Mouse (Mus musculus) lung, embryonic 14.5 days (tissue): ENCODE measurements at regions not wholly inside any gene's neighbourhood (a gene's known extent, or its start where the extent isn't known, plus 50 kb on each side); places are given as distances from the start of the nearest gene placed in this dataset.
"Not testable (repeated sequence)": the region's sequence is repeated elsewhere in the genome, so short reads cannot be mapped to it uniquely, and the experiment has no call there.

Experiments used
- ATAC-seq: fragments of 200-750 bp; cut with Nextera tagmentation; 2 replicates; pipeline ENCODE4 v1.8.0; 2017; ENCODE audit warnings: mild to moderate bottlenecking, moderate TSS enrichment, moderate library complexity; ENCODE audit not compliant: insufficient read depth
- DNase-seq: peaks from one replicate; pipeline ENCODE4 v3.0.0-alpha.2; 2015
- H3K27ac ChIP-seq: fragments of 300-500 bp; sonication (generic); 2 replicates; pipeline ENCODE4 v1.5.1; 2014; ENCODE audit warnings: low read depth, mild to moderate bottlenecking, moderate library complexity
- H3K27me3 ChIP-seq: fragments of 300-500 bp; sonication (generic); 2 replicates; pipeline ENCODE4 v1.6.1; 2014; ENCODE audit warnings: low read length, control low read depth; ENCODE audit not compliant: insufficient read depth
- H3K36me3 ChIP-seq: fragments of 300-500 bp; sonication (generic); 2 replicates; pipeline ENCODE4 v1.6.1; 2014; ENCODE audit warnings: control low read depth; ENCODE audit not compliant: insufficient read depth
- H3K4me1 ChIP-seq: fragments of 300-500 bp; sonication (generic); 2 replicates; pipeline ENCODE4 v1.6.1; 2014; ENCODE audit warnings: antibody characterized with exemption, control low read depth; ENCODE audit not compliant: insufficient read depth
- H3K4me2 ChIP-seq: fragments of 300-500 bp; sonication (generic); 2 replicates; pipeline ENCODE4 v1.6.1; 2014; ENCODE audit warnings: mild to moderate bottlenecking
- H3K4me3 ChIP-seq: fragments of 300-500 bp; sonication (generic); 2 replicates; pipeline ENCODE4 v1.5.1; 2014; ENCODE audit warnings: low read depth, low read length
- H3K9ac ChIP-seq: fragments of 300-500 bp; sonication (generic); 2 replicates; pipeline ENCODE4 v1.6.1; 2014
- H3K9me3 ChIP-seq: fragments of 300-500 bp; sonication (generic); 2 replicates; pipeline ENCODE4 v1.6.1; 2016; ENCODE audit warnings: low read depth, low read length, control low read depth
- CTCF ChIP-seq: IDR thresholded peaks from 2 replicates; pipeline ENCODE4 v1.5.1; 2016; ENCODE audit warnings: antibody characterized with exemption, low read depth
- WGBS: fragments of 180-500 bp; shearing (Covaris S2); extraction: QIAGEN DNeasy Blood & Tissue Kit; methylation state at CpG from one replicate; pipeline ENCODE4 v1.1.7; 2014; 5-methylcytosine and 5-hydroxymethylcytosine counted together

DNA sequence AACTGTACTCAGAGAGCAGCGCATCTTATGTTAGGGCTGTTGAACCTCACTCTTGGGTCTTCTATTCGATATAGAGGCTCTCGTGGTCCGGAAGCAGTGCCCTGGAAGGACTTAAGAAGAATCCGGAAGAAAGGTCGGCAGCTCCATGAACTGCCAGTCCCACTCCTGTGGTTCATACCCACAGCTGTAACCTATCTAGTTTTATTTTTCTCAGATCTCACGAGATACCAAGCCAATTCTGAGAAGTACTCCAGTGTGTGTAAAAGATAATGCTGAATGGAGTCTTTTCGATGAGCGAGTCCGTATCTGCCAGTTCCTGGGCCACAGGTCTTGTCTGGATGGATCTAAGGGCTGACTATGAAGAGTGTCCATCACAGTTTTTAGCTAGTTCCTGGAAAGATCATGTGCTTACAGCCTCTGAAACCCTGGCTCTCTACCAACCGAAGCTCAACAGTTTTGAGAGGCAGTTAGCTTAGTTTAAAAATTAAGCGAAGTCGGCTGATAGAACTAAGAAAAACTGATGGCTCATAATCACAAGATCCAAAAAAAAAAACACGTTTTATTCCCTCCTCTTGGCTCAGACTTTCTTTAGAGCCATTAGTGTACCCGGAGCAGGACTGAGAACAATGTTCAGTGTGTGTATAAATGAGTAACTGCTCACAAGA is 86.5 kb upstream of the Abca1 start:
- DNase-seq (peak; percentile 37), ATAC-seq (no peak; the same call in 1 of the 2 replicates)
- H3K27me3 ChIP-seq, result no peaks in the 10 kb centered on the region
- no peak overlapping the region for H3K27ac ChIP-seq
- H3K4me1 ChIP-seq, result no peaks in the 10 kb centered on the region
- H3K36me3 ChIP-seq, result no peaks in the 10 kb centered on the region
- 69% methylated on average over 15 of the region's 15 CpGs for whole genome bisulfite sequencing
- H3K9me3 ChIP-seq, result no peaks in the 10 kb centered on the region
- H3K9ac ChIP-seq, result no peak overlapping the region
- no peak overlapping the region for H3K4me3 ChIP-seq
- H3K4me2 ChIP-seq, result no peak overlapping the region
- TF ChIP-seq CTCF, result no peak

DNA sequence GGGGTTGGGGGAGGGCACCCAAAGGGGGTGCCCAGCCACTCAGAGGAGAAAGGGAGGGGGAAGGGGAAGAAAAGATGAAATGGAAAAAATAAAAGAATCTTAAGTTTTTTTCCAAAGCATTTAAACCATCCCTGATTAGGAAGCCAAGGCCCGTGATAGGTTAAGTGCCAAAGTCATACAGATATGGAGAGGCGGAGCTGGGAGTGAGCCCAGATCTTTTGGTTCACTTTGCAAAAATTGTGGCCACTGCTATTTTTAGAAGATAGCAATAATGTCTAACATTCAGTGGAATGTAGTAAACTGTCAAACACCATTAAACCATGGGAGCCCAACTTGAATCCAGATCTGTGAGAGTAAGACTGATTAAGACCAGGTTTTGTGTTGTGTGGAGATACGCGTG is 85.9 kb upstream of the Abca1 start:
- no peak overlapping the region for H3K4me3 ChIP-seq
- H3K9me3 ChIP-seq, result no peaks in the 10 kb centered on the region
- WGBS, result 82% methylated on average over 4 of the region's 4 CpGs
- no peaks in the 10 kb centered on the region for H3K36me3 ChIP-seq
- TF ChIP-seq CTCF, result no peak
- no peaks in the 10 kb centered on the region for H3K4me1 ChIP-seq
- H3K27me3 ChIP-seq, result no peaks in the 10 kb centered on the region
- no peak overlapping the region for H3K4me2 ChIP-seq
- no peak overlapping the region for H3K9ac ChIP-seq
- H3K27ac ChIP-seq, result no peak overlapping the region
- ATAC-seq, result no peak
- peak; percentile 48 for DNase-seq

DNA sequence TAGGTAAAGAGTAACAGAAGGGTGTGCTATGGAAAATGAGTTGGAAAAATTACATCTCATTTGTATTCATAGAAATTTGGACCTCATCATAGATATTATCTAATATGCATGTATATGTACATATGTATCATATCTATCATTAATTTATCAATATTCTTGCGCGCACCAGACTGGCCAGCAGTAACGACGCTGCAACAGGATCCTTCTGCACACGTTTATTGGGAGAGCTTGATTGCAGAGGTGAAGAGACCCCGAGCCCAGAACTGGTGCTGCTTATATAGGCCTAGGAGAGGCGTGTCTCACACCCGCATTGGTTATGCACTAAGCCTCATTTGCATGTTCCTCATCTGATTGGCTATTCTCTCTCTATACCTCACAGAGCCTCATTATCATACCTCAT is 83.8 kb upstream of the Abca1 start:
- not testable (repeated sequence) for H3K27ac ChIP-seq, DNase-seq, ATAC-seq

DNA sequence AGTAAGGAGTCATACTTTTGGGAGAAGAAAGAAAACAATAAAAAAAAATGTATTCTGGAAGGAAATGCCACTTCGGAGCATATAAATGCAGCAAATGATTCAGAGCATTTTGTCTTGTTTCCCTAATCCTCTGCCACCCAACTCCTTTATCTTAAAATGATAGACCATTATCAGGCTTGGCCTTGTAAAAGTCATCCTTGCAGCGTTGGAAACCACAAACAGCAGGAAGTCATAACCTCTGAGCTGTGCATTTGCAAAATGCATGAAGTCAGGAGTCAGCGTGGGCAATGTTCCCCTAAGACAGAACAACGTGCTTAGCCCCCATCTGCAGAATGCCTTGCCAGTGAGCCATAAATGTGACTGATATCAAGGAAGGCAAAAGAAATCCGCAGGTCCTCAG is 80.2 kb upstream of the Abca1 start:
- 55% methylated on average over 5 of the region's 5 CpGs for WGBS

More for the DNA sequence above, 83.8 kb upstream of the Abca1 start:
- not testable (repeated sequence) for H3K4me3 ChIP-seq, H3K9me3 ChIP-seq, H3K36me3 ChIP-seq, H3K9ac ChIP-seq, H3K4me2 ChIP-seq, H3K4me1 ChIP-seq, H3K27me3 ChIP-seq
- WGBS, result 93% methylated on average over 8 of the region's 8 CpGs

DNA sequence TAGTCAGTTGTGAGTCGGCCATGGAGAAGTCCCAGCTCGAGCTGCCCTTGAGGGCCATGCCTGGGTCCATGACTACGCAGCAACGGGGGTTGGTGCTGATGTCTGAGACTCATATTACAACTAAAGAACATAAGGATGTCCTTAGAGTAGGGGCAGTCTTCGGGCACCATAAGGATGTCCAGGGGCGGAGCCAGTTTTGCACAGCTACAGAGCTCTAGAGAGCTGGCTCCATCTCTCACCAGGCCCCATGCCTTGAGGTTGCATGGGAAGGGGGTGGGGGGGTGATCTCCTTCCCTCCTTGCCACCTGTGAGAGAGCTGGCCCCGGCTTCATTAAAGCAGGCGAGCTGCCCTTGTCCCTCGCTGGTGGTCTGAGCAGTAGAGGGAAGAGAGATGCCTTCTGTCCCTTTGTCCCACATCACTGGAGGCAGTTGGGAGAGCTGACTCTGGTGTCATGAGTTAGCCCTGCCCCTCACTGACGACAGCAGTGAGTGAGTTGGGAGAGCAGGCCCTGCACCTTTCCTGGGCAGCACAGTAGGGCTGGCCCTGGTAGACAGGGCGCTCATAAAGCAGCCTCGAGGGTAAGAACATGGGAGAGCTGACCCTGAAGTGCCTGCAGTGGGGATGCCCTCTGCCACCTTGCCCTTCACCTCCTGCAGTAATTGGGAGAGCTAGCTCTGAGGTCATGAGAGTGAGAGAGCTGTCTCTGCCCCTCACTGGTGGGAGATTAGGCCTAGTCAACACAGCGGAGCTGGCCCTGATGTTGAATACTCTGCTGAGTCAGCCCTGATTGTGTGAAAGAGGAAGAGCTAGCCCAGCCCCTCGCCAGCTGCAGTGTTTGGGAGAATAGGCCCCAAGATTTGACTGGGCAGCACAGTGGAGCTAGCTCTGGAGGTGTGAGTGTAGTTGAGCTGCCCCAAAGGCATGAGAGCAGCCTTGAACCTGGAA is 78.9 kb upstream of the Abca1 start:
- Histone ChIP-seq H3K4me3 (no peak overlapping the region), H3K36me3 (no peaks in the 10 kb centered on the region), H3K9ac (no peak overlapping the region), H3K4me2 (no peak overlapping the region), H3K4me1 (no peaks in the 10 kb centered on the region), H3K27me3 (no peaks in the 10 kb centered on the region), H3K9me3 (no peaks in the 10 kb centered on the region), H3K27ac (no peak overlapping the region)
- ATAC-seq (0 out of 2 replicates have a peak, but pooled peaks have one; percentile 17), DNase-seq (no peak)
- TF ChIP-seq CTCF, result no peak
- 78% methylated on average over 14 of the region's 14 CpGs for WGBS

More for the DNA sequence above, 80.2 kb upstream of the Abca1 start:
- TF ChIP-seq CTCF, result no peak
- Histone ChIP-seq H3K36me3 (no peaks in the 10 kb centered on the region), H3K4me1 (no peaks in the 10 kb centered on the region), H3K27me3 (no peaks in the 10 kb centered on the region), H3K9me3 (no peaks in the 10 kb centered on the region), H3K9ac (no peak overlapping the region), H3K4me2 (no peak overlapping the region), H3K27ac (no peak overlapping the region), H3K4me3 (no peak overlapping the region)
- DNase-seq (no peak), ATAC-seq (no peak)

DNA sequence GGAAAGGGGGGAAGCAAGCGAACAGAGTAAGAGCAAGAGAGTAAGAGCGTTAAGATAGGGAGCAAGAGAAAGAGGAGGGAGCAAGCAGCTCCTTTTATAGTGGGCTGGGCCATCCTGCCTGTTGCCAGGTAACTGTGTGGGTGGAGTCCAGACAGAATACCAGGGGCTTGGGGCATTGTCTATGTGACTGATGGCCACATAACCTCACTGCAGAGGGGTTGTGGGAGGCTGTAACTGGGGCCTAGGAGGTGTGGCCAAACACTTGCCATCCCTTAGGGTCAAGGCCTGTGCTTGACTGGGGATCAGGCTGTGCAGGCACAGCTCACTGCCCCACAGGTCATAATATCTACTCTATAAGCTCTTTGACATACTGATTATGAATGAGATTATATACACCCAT is 76.2 kb upstream of the Abca1 start:
- ATAC-seq (no peak), DNase-seq (no peak)
- Histone ChIP-seq H3K27ac (no peak overlapping the region), H3K9me3 (no peaks in the 10 kb centered on the region), H3K9ac (no peak overlapping the region), H3K4me3 (no peak overlapping the region), H3K36me3 (no peaks in the 10 kb centered on the region), H3K4me2 (no peak overlapping the region), H3K27me3 (no peaks in the 10 kb centered on the region), H3K4me1 (no peaks in the 10 kb centered on the region)
- WGBS, result 32% methylated on average over 2 of the region's 2 CpGs
- TF ChIP-seq CTCF, result no peak

DNA sequence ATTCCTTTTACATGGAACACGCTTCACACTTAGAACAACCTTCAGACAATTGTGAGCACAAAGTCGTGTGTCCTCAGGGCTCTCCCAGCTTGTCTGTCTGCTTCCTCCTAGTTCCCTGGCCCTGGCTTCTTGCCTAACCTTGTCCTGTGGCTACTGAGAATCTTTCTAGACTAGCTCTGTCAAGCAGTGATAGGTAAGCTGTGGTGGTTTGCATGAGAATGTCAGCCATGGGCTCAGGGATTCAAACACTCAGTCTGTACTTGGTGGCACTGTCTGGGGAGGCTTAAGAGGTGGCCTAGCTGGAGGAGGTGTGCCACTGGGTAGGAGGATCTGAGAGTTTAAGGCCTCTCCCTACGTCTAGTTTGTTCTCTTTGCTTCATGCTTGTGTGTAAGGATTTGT is 72.7 kb upstream of the Abca1 start:
- no peak for ATAC-seq
- 58% methylated on average over 3 of the region's 3 CpGs for WGBS
- no peak overlapping the region for H3K4me3 ChIP-seq
- no peaks in the 10 kb centered on the region for H3K36me3 ChIP-seq
- H3K9ac ChIP-seq, result no peak overlapping the region
- no peak for TF ChIP-seq CTCF
- H3K4me2 ChIP-seq, result no peak overlapping the region
- H3K9me3 ChIP-seq, result no peaks in the 10 kb centered on the region
- H3K4me1 ChIP-seq, result no peaks in the 10 kb centered on the region
- no peaks in the 10 kb centered on the region for H3K27me3 ChIP-seq
- no peak overlapping the region for H3K27ac ChIP-seq
- no peak for DNase-seq
